Mouse (Mus musculus) hindbrain, postnatal 0 days (tissue): ENCODE measurements at regions not wholly inside any gene's neighbourhood (a gene's known extent, or its start where the extent isn't known, plus 50 kb on each side); places are given as distances from the start of the nearest gene placed in this dataset.

Experiments used
- ATAC-seq: fragments of 200-750 bp; cut with Nextera tagmentation; 2 replicates; pipeline ENCODE4 v1.8.0; 2017; ENCODE audit warnings: mild to moderate bottlenecking, moderate TSS enrichment, moderate library complexity
- DNase-seq: peaks from one replicate; pipeline ENCODE4 v3.0.0-alpha.2; 2015; ENCODE audit warnings: low spot score
- H3K27ac ChIP-seq: fragments of 300-500 bp; sonication (generic); 2 replicates; pipeline ENCODE4 v1.5.1; 2014; ENCODE audit warnings: mild to moderate bottlenecking
- H3K27me3 ChIP-seq: fragments of 300-500 bp; sonication (generic); 2 replicates; pipeline ENCODE4 v1.6.1; 2014; ENCODE audit warnings: low read length, mixed read lengths; ENCODE audit not compliant: insufficient read depth
- H3K36me3 ChIP-seq: fragments of 300-500 bp; sonication (generic); 2 replicates; pipeline ENCODE4 v1.6.1; 2014; ENCODE audit warnings: low read length, mixed read lengths; ENCODE audit not compliant: insufficient read depth
- H3K4me1 ChIP-seq: fragments of 300-500 bp; sonication (generic); 2 replicates; pipeline ENCODE4 v1.6.1; 2014; ENCODE audit warnings: antibody characterized with exemption, low read length, mixed read lengths; ENCODE audit not compliant: insufficient read depth
- H3K4me2 ChIP-seq: fragments of 300-500 bp; sonication (generic); 2 replicates; pipeline ENCODE4 v1.6.1; 2014; ENCODE audit warnings: low read depth, mild to moderate bottlenecking, low read length, moderate library complexity, mixed read lengths
- H3K4me3 ChIP-seq: fragments of 300-500 bp; sonication (generic); 2 replicates; pipeline ENCODE4 v1.5.1; 2014; ENCODE audit warnings: low read length
- H3K9ac ChIP-seq: fragments of 300-500 bp; sonication (generic); replicated peaks from 2 replicates; pipeline ENCODE4 v1.6.1; 2014; ENCODE audit warnings: mild to moderate bottlenecking, low read length, moderate library complexity, mixed read lengths
- H3K9me3 ChIP-seq: fragments of 300-500 bp; sonication (generic); 2 replicates; pipeline ENCODE4 v1.6.1; 2016; ENCODE audit warnings: low read length, mixed read lengths
- CTCF ChIP-seq: IDR thresholded peaks from 2 replicates; pipeline ENCODE4 v1.5.1; 2016; ENCODE audit warnings: antibody characterized with exemption, control low read depth, low read depth
- WGBS: fragments of 180-500 bp; shearing (Covaris S2); extraction: QIAGEN DNeasy Blood & Tissue Kit; methylation state at CpG from one replicate; pipeline ENCODE4 v1.1.7; 2014; 5-methylcytosine and 5-hydroxymethylcytosine counted together

DNA sequence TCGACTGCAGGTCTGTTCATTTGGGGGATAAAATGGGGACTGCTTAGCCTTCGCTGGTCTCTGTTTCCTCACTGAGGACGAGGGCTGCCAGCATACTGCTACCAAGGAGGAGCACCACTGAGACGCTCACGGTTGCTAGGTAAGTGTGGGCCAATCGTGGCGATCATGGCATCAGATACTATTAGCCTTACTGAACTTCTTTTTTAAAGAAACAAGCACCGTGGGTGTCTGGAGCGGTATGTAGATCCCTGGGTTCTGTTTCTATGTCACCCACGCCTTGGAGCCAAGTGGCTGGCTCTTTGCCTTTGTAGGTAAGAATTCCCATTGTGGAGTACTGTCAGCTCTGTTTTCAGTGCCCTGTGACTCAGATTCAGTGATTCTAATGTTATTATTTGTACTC lies 172.1 kb upstream of the Arid2 start:
- no peaks in the 10 kb centered on the region for H3K27me3 ChIP-seq
- no peak for DNase-seq
- no peaks in the 10 kb centered on the region for H3K36me3 ChIP-seq
- no peak for TF ChIP-seq CTCF
- no peaks in the 10 kb centered on the region for H3K9me3 ChIP-seq
- H3K4me3 ChIP-seq = no peak overlapping the region
- ATAC-seq = no peak
- no peak overlapping the region for H3K4me2 ChIP-seq
- no peak overlapping the region for H3K9ac ChIP-seq
- H3K27ac ChIP-seq = no peak overlapping the region
- no peaks in the 10 kb centered on the region for H3K4me1 ChIP-seq
- WGBS = 31% methylated on average over 10 of the region's 10 CpGs

DNA sequence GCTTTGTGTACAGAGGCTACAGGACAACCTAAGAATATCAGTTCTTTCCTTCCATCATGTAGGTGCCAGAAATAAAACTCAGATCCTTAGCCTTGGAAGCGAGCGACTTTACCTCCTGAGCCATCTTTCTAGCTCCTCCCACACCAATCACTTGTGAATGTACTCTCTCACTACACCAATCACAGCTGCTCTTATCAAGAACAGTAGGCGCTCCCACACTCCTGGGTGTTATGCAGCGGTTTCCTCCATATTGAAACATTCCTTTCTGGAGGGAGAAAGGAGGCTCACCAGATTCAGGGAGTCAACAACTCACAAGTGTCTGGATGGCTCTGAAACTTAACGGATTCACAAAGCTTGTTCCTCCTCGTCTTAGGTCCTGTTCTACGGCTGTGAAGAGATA lies 168.1 kb upstream of the Arid2 start:
- WGBS = 95% methylated on average over 7 of the region's 7 CpGs
- Histone ChIP-seq H3K36me3 (no peaks in the 10 kb centered on the region), H3K9me3 (no peaks in the 10 kb centered on the region), H3K4me1 (no peaks in the 10 kb centered on the region), H3K27ac (no peak overlapping the region), H3K27me3 (no peaks in the 10 kb centered on the region), H3K9ac (no peak overlapping the region), H3K4me2 (no peak overlapping the region), H3K4me3 (no peak overlapping the region)
- ATAC-seq (no peak), DNase-seq (no peak)
- TF ChIP-seq CTCF = no peak

GRCm38 (mm10) chr15:96124397-96124796 lies 162.9 kb upstream of the Arid2 start:
- Histone ChIP-seq H3K9ac (no peak overlapping the region), H3K27me3 (no peaks in the 10 kb centered on the region), H3K4me2 (no peak overlapping the region), H3K36me3 (no peaks in the 10 kb centered on the region), H3K9me3 (no peaks in the 10 kb centered on the region), H3K27ac (no peak overlapping the region), H3K4me3 (no peak overlapping the region), H3K4me1 (no peaks in the 10 kb centered on the region)
- DNase-seq (no peak), ATAC-seq (no peak)
- 83% methylated on average over 6 of the region's 6 CpGs for WGBS
- TF ChIP-seq CTCF = no peak

DNA sequence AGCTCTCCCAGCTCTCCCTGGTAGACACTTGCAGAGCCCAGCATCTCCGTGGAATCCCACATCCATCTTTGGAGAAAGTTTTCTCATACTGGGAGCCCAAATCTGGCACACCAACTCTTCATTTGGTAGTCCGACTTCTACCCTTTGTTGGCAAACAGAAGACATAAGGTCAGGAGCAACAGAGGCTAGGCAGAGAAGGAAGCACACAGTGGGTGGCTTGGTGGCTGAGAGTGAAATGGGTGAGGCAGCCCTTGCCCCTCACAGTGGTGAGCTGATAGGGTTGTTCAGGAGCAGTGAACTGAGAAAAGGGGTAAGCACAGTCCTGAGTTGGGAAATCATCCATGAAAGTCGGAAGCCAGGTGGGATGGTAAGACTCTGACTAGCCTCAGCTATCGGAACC lies 157.6 kb upstream of the Arid2 start:
- H3K9me3 ChIP-seq = no peaks in the 10 kb centered on the region
- 83% methylated on average over 4 of the region's 4 CpGs for WGBS

GRCm38 (mm10) chr15:96130531-96130930 lies 156.8 kb upstream of the Arid2 start:
- Histone ChIP-seq H3K27ac (no peak overlapping the region), H3K4me3 (no peak overlapping the region), H3K9ac (no peak overlapping the region), H3K9me3 (no peaks in the 10 kb centered on the region), H3K4me2 (no peak overlapping the region), H3K4me1 (0 out of 2 replicates have a peak, but pooled peaks cover 3% of the 10 kb centered on the region), H3K36me3 (no peaks in the 10 kb centered on the region), H3K27me3 (no peaks in the 10 kb centered on the region)
- WGBS = 75% methylated on average over 8 of the region's 8 CpGs
- ATAC-seq = no peak
- no peak for TF ChIP-seq CTCF
- no peak for DNase-seq

More for the DNA sequence above, 157.6 kb upstream of the Arid2 start:
- Histone ChIP-seq H3K27me3 (no peaks in the 10 kb centered on the region), H3K27ac (no peak overlapping the region), H3K4me1 (0 out of 2 replicates have a peak, but pooled peaks cover 3% of the 10 kb centered on the region), H3K4me3 (no peak overlapping the region), H3K36me3 (no peaks in the 10 kb centered on the region), H3K4me2 (no peak overlapping the region), H3K9ac (no peak overlapping the region)
- ATAC-seq (no peak), DNase-seq (no peak)
- TF ChIP-seq CTCF = no peak

- H3K27me3 ChIP-seq = no peaks in the 10 kb centered on the region
- no peak overlapping the region for H3K27ac ChIP-seq
- DNase-seq (no peak), ATAC-seq (no peak)
- no peak overlapping the region for H3K4me2 ChIP-seq
- no peak overlapping the region for H3K4me3 ChIP-seq
- H3K9me3 ChIP-seq = no peaks in the 10 kb centered on the region
- no peak for TF ChIP-seq CTCF
- 0 out of 2 replicates have a peak, but pooled peaks cover 3% of the 10 kb centered on the region for H3K4me1 ChIP-seq
- no peak overlapping the region for H3K9ac ChIP-seq
- H3K36me3 ChIP-seq = no peaks in the 10 kb centered on the region
Observed at GRCm38 (mm10) chr15:96131582-96132091, 155.7 kb upstream of the Arid2 start.

DNA sequence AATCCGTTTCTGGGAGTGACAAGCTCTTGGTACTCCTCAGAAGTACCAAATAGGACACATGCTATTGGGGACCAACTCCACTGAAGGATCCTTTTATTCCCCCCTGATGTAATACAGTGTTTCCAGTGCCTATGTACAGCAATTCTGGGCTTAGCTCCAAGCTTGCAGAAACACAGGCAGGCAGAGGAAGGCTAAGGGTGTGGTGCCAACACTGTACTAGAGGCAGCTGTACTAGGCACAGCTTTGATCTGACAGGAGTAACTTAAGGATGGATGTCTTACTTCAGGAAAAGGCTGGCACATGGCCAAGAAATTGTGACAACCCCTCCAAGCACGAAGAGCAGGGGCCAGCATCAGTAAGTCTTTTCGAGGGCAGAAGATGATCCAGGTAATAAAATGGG lies 154.7 kb upstream of the Arid2 start:
- Histone ChIP-seq H3K9ac (no peak overlapping the region), H3K27me3 (no peaks in the 10 kb centered on the region), H3K4me2 (no peak overlapping the region), H3K9me3 (no peaks in the 10 kb centered on the region), H3K36me3 (no peaks in the 10 kb centered on the region), H3K4me1 (0 out of 2 replicates have a peak, but pooled peaks cover 3% of the 10 kb centered on the region), H3K27ac (no peak overlapping the region), H3K4me3 (no peak overlapping the region)
- DNase-seq (peak; percentile 71), ATAC-seq (peak; percentile 88)
- no peak for TF ChIP-seq CTCF
- 42% methylated on average over 3 of the region's 3 CpGs for WGBS
